Mouse (Mus musculus) lung, embryonic 14.5 days (tissue): ENCODE results near the gene Psmb1. TPM values are rescaled to one million over a fixed set of nuclear protein-coding genes. Genes with fewer than 3 reads are reported as not detected.
"Not testable (repeated sequence)": the region's sequence is repeated elsewhere in the genome, so short reads cannot be mapped to it uniquely, and the experiment has no call there.

Source experiments
- ATAC-seq: fragments of 200-750 bp; cut with Nextera tagmentation; 2 replicates; pipeline ENCODE4 v1.8.0; 2017; ENCODE audit warnings: mild to moderate bottlenecking, moderate TSS enrichment, moderate library complexity; ENCODE audit not compliant: insufficient read depth
- DNase-seq: peaks from one replicate; pipeline ENCODE4 v3.0.0-alpha.2; 2015
- H3K27ac ChIP-seq: fragments of 300-500 bp; sonication (generic); 2 replicates; pipeline ENCODE4 v1.5.1; 2014; ENCODE audit warnings: low read depth, mild to moderate bottlenecking, moderate library complexity
- H3K27me3 ChIP-seq: fragments of 300-500 bp; sonication (generic); 2 replicates; pipeline ENCODE4 v1.6.1; 2014; ENCODE audit warnings: low read length, control low read depth; ENCODE audit not compliant: insufficient read depth
- H3K36me3 ChIP-seq: fragments of 300-500 bp; sonication (generic); 2 replicates; pipeline ENCODE4 v1.6.1; 2014; ENCODE audit warnings: control low read depth; ENCODE audit not compliant: insufficient read depth
- H3K4me1 ChIP-seq: fragments of 300-500 bp; sonication (generic); 2 replicates; pipeline ENCODE4 v1.6.1; 2014; ENCODE audit warnings: antibody characterized with exemption, control low read depth; ENCODE audit not compliant: insufficient read depth
- H3K4me2 ChIP-seq: fragments of 300-500 bp; sonication (generic); 2 replicates; pipeline ENCODE4 v1.6.1; 2014; ENCODE audit warnings: mild to moderate bottlenecking
- H3K4me3 ChIP-seq: fragments of 300-500 bp; sonication (generic); 2 replicates; pipeline ENCODE4 v1.5.1; 2014; ENCODE audit warnings: low read depth, low read length
- H3K9ac ChIP-seq: fragments of 300-500 bp; sonication (generic); 2 replicates; pipeline ENCODE4 v1.6.1; 2014
- H3K9me3 ChIP-seq: fragments of 300-500 bp; sonication (generic); 2 replicates; pipeline ENCODE4 v1.6.1; 2016; ENCODE audit warnings: low read depth, low read length, control low read depth
- CTCF ChIP-seq: IDR thresholded peaks from 2 replicates; pipeline ENCODE4 v1.5.1; 2016; ENCODE audit warnings: antibody characterized with exemption, low read depth
- WGBS: fragments of 180-500 bp; shearing (Covaris S2); extraction: QIAGEN DNeasy Blood & Tissue Kit; methylation state at CpG from one replicate; pipeline ENCODE4 v1.1.7; 2014; 5-methylcytosine and 5-hydroxymethylcytosine counted together
- polyA plus RNA-seq: library from polyadenylated mRNA; unstranded; fragments of >200 nt; fragmentation: Nextera tagmentation; extraction: Ambion mirVana; gene quantifications from 2 replicates; pipeline ENCODE4 v1.2.1, GENCODE M21; 2014

Gene Psmb1
- polyA plus RNA-seq = 268 and 272 TPM in 2 replicates

- no peak for TF ChIP-seq CTCF
Measured at GRCm38 (mm10) chr17:15499656-15500394, at the start of gene Psmb1, which contains the start of gene Tbp. Gene Psmb1, minus strand, starts transcription at chr17:15499751. Gene Tbp, plus strand, starts transcription at chr17:15499888.

GRCm38 (mm10) chr17:15546440-15546839 lies 46.9 kb upstream of the Psmb1 start:
- 58% methylated on average over 4 of the region's 4 CpGs for WGBS
- no peaks in the 10 kb centered on the region for H3K36me3 ChIP-seq
- H3K27me3 ChIP-seq = no peaks in the 10 kb centered on the region
- no peaks in the 10 kb centered on the region for H3K4me1 ChIP-seq
- H3K4me3 ChIP-seq = no peak overlapping the region
- TF ChIP-seq CTCF = no peak
- H3K4me2 ChIP-seq = no peak overlapping the region
- H3K9me3 ChIP-seq = no peaks in the 10 kb centered on the region; the same call in 1 of the 2 replicates
- ATAC-seq (no peak), DNase-seq (no peak)
- H3K27ac ChIP-seq = no peak overlapping the region
- H3K9ac ChIP-seq = no peak overlapping the region

More at GRCm38 (mm10) chr17:15499656-15500394, at the start of gene Psmb1, which contains the start of gene Tbp:
- Histone ChIP-seq H3K9ac (peak within 1 kb of the TSS; percentile 88), H3K27ac (peak within 1 kb of the TSS; percentile 87), H3K36me3 (peaks cover 33% of the 10 kb centered on the region), H3K9me3 (no peaks in the 10 kb centered on the region), H3K4me1 (no peaks in the 10 kb centered on the region), H3K4me3 (peak within 1 kb of the TSS; percentile 98), H3K4me2 (peak within 1 kb of the TSS; percentile 92), H3K27me3 (no peaks in the 10 kb centered on the region)
- under 1% methylated on average over 63 of the region's 63 CpGs for WGBS
- ATAC-seq (peak; percentile 95), DNase-seq (peak; percentile 99)

- H3K27me3 ChIP-seq, H3K27ac ChIP-seq, H3K4me3 ChIP-seq, H3K9me3 ChIP-seq, H3K4me1 ChIP-seq, H3K36me3 ChIP-seq, H3K4me2 ChIP-seq, H3K9ac ChIP-seq, DNase-seq, ATAC-seq: not testable (repeated sequence)
- WGBS = 59% methylated on average over 2 of the region's 4 CpGs
Measured at GRCm38 (mm10) chr17:15543868-15544267, 44.3 kb upstream of the Psmb1 start.

- no peak for ATAC-seq
- H3K9me3 ChIP-seq = no peaks in the 10 kb centered on the region; the same call in 1 of the 2 replicates
- no peak overlapping the region for H3K27ac ChIP-seq
- TF ChIP-seq CTCF = no peak
- H3K4me1 ChIP-seq = no peaks in the 10 kb centered on the region
- H3K4me3 ChIP-seq = no peak overlapping the region
- whole genome bisulfite sequencing = 67% methylated on average over 4 of the region's 4 CpGs
- H3K4me2 ChIP-seq = no peak overlapping the region
- peaks cover 21% of the 10 kb centered on the region for H3K27me3 ChIP-seq
- DNase-seq = no peak
- H3K9ac ChIP-seq = no peak overlapping the region
- H3K36me3 ChIP-seq = no peaks in the 10 kb centered on the region
Measured at GRCm38 (mm10) chr17:15540309-15540708, 40.8 kb upstream of the Psmb1 start.

GRCm38 (mm10) chr17:15536457-15536904 lies 36.9 kb upstream of the Psmb1 start:
- no peaks in the 10 kb centered on the region for H3K4me1 ChIP-seq
- peak overlapping the region; percentile 46 for H3K9ac ChIP-seq
- 2% methylated on average over 32 of the region's 33 CpGs for WGBS
- no peaks in the 10 kb centered on the region for H3K36me3 ChIP-seq
- DNase-seq = peak; percentile 35
- H3K4me3 ChIP-seq = peak overlapping the region; percentile 42
- H3K27ac ChIP-seq = no peak overlapping the region
- peaks cover 21% of the 10 kb centered on the region for H3K27me3 ChIP-seq
- H3K4me2 ChIP-seq = peak overlapping the region; percentile 86
- H3K9me3 ChIP-seq = no peaks in the 10 kb centered on the region
- TF ChIP-seq CTCF = no peak
- peak; percentile 52; the same call in 1 of the 2 replicates for ATAC-seq

GRCm38 (mm10) chr17:15535943-15536342 lies 36.4 kb upstream of the Psmb1 start:
- no peak for ATAC-seq
- peaks cover 21% of the 10 kb centered on the region for H3K27me3 ChIP-seq
- H3K4me1 ChIP-seq = no peaks in the 10 kb centered on the region
- WGBS = 19% methylated on average over 8 of the region's 8 CpGs
- no peak for TF ChIP-seq CTCF
- H3K9me3 ChIP-seq = no peaks in the 10 kb centered on the region
- H3K36me3 ChIP-seq = no peaks in the 10 kb centered on the region
- H3K9ac ChIP-seq = no peak overlapping the region
- no peak for DNase-seq
- peak overlapping the region; percentile 42 for H3K4me3 ChIP-seq
- peak overlapping the region; percentile 86 for H3K4me2 ChIP-seq
- H3K27ac ChIP-seq = no peak overlapping the region

- Histone ChIP-seq H3K4me1 (no peaks in the 10 kb centered on the region), H3K27ac (no peak overlapping the region), H3K4me2 (no peak overlapping the region), H3K27me3 (peaks cover 21% of the 10 kb centered on the region), H3K4me3 (no peak overlapping the region), H3K9me3 (no peaks in the 10 kb centered on the region), H3K36me3 (no peaks in the 10 kb centered on the region), H3K9ac (no peak overlapping the region)
- DNase-seq = peak; percentile 15
- no peak for ATAC-seq
- TF ChIP-seq CTCF = no peak
- 59% methylated on average over 11 of the region's 11 CpGs for WGBS
Measured at GRCm38 (mm10) chr17:15535162-15535800, 35.7 kb upstream of the Psmb1 start.
